Mouse (Mus musculus): ENCODE data around the gene Ptpn1. TPM values are rescaled to one million over a fixed set of nuclear protein-coding genes. Genes with fewer than 3 reads are reported as not detected.
A peak's percentile ranks its signal among the peaks of the same experiment; 100 is the strongest.

Ptpn1 gene
- total and polyA plus RNA-seq, 3 experiments = 69.8 to 131 (median 77.6) TPM

GRCm38 (mm10) chr2:167924803-167925604, 6.9 kb upstream of the Ptpn1 start (continued):
- TF ChIP-seq POLR2AphosphoS2 (IDR thresholded peaks at IDR 0.05; ENCODE audit: low read depth, low read length) (no peak), POLR2A (IDR thresholded peaks at IDR 0.05; ENCODE audit: low read depth, low read length) (peak; percentile 56; the same call in 1 of the 2 replicates), TBP (conservative IDR thresholded peaks at IDR 0.05; ENCODE audit: low read depth, low read length) (peak; percentile 48; the same call in 1 of the 2 replicates), GABPA (IDR thresholded peaks at IDR 0.05; ENCODE audit: insufficient replicate concordance, low read depth, low read length) (no peak), ELF1 (IDR thresholded peaks at IDR 0.05; ENCODE audit: low read depth, low read length) (peak; percentile 72), MAFK (IDR thresholded peaks at IDR 0.05; ENCODE audit: insufficient replicate concordance, low read length) (no peak), CHD1 (IDR thresholded peaks at IDR 0.05; ENCODE audit: low read depth, low read length) (no peak; the same call in 1 of the 2 replicates), BHLHE40 (IDR thresholded peaks at IDR 0.05; ENCODE audit: low read depth, low read length) (peak; percentile 99), NELFE (IDR thresholded peaks at IDR 0.05; ENCODE audit: low read depth, low read length) (peak; percentile 32; the same call in 1 of the 2 replicates), ZC3H11A (IDR thresholded peaks at IDR 0.05; ENCODE audit: low read depth, low read length) (no peak), CTCF (conservative IDR thresholded peaks at IDR 0.05 in 1 of 2, IDR thresholded peaks at IDR 0.05 in 1 of 2; ENCODE audit: low read depth in 2 of 2, low read length in 2 of 2) (peak; percentile 20 to 56; a peak in 2 of 4 replicates)

- no peaks in the 10 kb centered on the region for H3K27me3 ChIP-seq (replicated peaks)
- H3K79me2 ChIP-seq (replicated peaks; ENCODE audit: control insufficient read depth, extremely low read depth, insufficient read depth, poor library complexity, severe bottlenecking) = no peaks in the 10 kb centered on the region
- H3K4me2 ChIP-seq (ENCODE audit: insufficient read depth, low read depth, poor library complexity, severe bottlenecking) = no peak overlapping the region
- no peaks in the 10 kb centered on the region for H3K9me3 ChIP-seq (replicated peaks; ENCODE audit: low read length)
- dilution Hi-C loops (cut with MboI; ENCODE audit: extremely low pct_ligation_motif_present, extremely low pct_unique_long_range_greater_than_20kb, low sequenced_read_pairs) = no loop called here
- TF ChIP-seq CTCF (conservative IDR thresholded peaks at IDR 0.05 in 1 of 2, IDR thresholded peaks at IDR 0.05 in 1 of 2; ENCODE audit: low read depth in 2 of 2, low read length in 2 of 2) = no peak
- 0 out of 2 replicates have a peak, but pooled peaks have one; percentile 6 for TF ChIP-seq ETS1 (conservative IDR thresholded peaks at IDR 0.05; ENCODE audit: low read depth, low read length)
- TF ChIP-seq MAZ (IDR thresholded peaks at IDR 0.05; ENCODE audit: low read depth, low read length) = no peak
- peak; percentile 59; the same call in 1 of the 2 replicates for TF ChIP-seq MAX (IDR thresholded peaks at IDR 0.05; ENCODE audit: low read length)
- TF ChIP-seq MYC (IDR thresholded peaks at IDR 0.05; ENCODE audit: low read depth, low read length) = peak; percentile 62
- TF ChIP-seq NELFE (IDR thresholded peaks at IDR 0.05; ENCODE audit: low read depth, low read length) = no peak
- 0 out of 2 replicates have a peak, but pooled peaks have one; percentile 19 for TF ChIP-seq ELF1 (IDR thresholded peaks at IDR 0.05; ENCODE audit: low read depth, low read length)
- no peak for TF ChIP-seq TCF12 (IDR thresholded peaks at IDR 0.05; ENCODE audit: low read depth, low read length)
- TF ChIP-seq BHLHE40 (IDR thresholded peaks at IDR 0.05; ENCODE audit: low read depth, low read length) = 0 out of 2 replicates have a peak, but pooled peaks have one; percentile 6
- no peak for TF ChIP-seq POLR2AphosphoS2 (IDR thresholded peaks at IDR 0.05; ENCODE audit: low read depth, low read length)
- TF ChIP-seq IRF4 (IDR thresholded peaks at IDR 0.05; ENCODE audit: low read depth, low read length) = no peak
- no peak for DNase-seq (ENCODE audit: extremely low read depth)
- no peak overlapping the region for H3K4me3 ChIP-seq (replicated peaks in 1 of 3; ENCODE audit: low read depth in 2 of 3, low read length in 2 of 3, poor library complexity in 1 of 3)
- H3K9ac ChIP-seq (ENCODE audit: insufficient read depth, low read depth) = no peak overlapping the region
- peaks cover 27 to 68% of the 10 kb centered on the region in 2 experiments for H3K4me1 ChIP-seq (ENCODE audit: control insufficient read depth in 1 of 2, insufficient read depth in 2 of 2)
- H3K36me3 ChIP-seq (replicated peaks in 1 of 2; ENCODE audit: control insufficient read depth in 1 of 2, insufficient read depth in 1 of 2, low read length in 1 of 2) = no peaks in the 10 kb centered on the region
- in situ Hi-C loops (cut with MboI; ENCODE audit: low pct_ligation_motif_present, low pct_unique_long_range_greater_than_20kb, low sequenced_read_pairs) = no loop called here
- no peak overlapping the region for H3K27ac ChIP-seq (ENCODE audit: insufficient read depth, low read depth)
These were observed 5.7 kb upstream of the Ptpn1 start for GRCm38 (mm10) chr2:167925841-167926800.

Measured in CH12.LX (cell line).